Mouse (Mus musculus): ENCODE results near the gene Olah.
"Not testable (repeated sequence)": the region's sequence is repeated elsewhere in the genome, so short reads cannot be mapped to it uniquely, and the experiment has no call there.

The Olah gene

GRCm38 (mm10) chr2:3397110-3397509 is at the start of gene Olah:
TSS of gene Olah (minus strand) at chr2:3397210.
- DNase-seq = not testable (repeated sequence)

- no peak for DNase-seq
Observed at GRCm38 (mm10) chr2:3445984-3446383, 49.0 kb upstream of the Olah start.

- DNase-seq = no peak
Observed at GRCm38 (mm10) chr2:3444206-3444605, 47.2 kb upstream of the Olah start.

- DNase-seq = no peak
Observed at GRCm38 (mm10) chr2:3437956-3438355, 40.9 kb upstream of the Olah start.

GRCm38 (mm10) chr2:3435369-3436061 is 38.5 kb upstream of the Olah start:
- no peak for DNase-seq

GRCm38 (mm10) chr2:3430956-3431355 is 33.9 kb upstream of the Olah start:
- no peak for DNase-seq

GRCm38 (mm10) chr2:3424579-3424910 is 27.5 kb upstream of the Olah start:
- peak; percentile 13 for DNase-seq

GRCm38 (mm10) chr2:3423841-3424578 is 27.0 kb upstream of the Olah start, which contains the start of gene Dclre1c:
TSS of gene Dclre1c (plus strand) at chr2:3424131.
- peak; percentile 84 for DNase-seq

- no peak for DNase-seq
Observed at GRCm38 (mm10) chr2:3422548-3422947, 25.5 kb upstream of the Olah start, which contains the start of gene Meig1. TSS of gene Meig1 (minus strand) at chr2:3422648.

- no peak for DNase-seq
Observed at GRCm38 (mm10) chr2:3420157-3420556, 23.1 kb upstream of the Olah start.

GRCm38 (mm10) chr2:3418883-3419431 is 21.9 kb upstream of the Olah start:
- peak; percentile 88 for DNase-seq

GRCm38 (mm10) chr2:3415676-3416075 is 18.7 kb upstream of the Olah start:
- no peak for DNase-seq

- no peak for DNase-seq
Observed at GRCm38 (mm10) chr2:3414241-3414640, 17.2 kb upstream of the Olah start.

GRCm38 (mm10) chr2:3407756-3408155 is 10.7 kb upstream of the Olah start:
- DNase-seq = no peak

- no peak for DNase-seq
Observed at GRCm38 (mm10) chr2:3405981-3406380, 9.0 kb upstream of the Olah start.

GRCm38 (mm10) chr2:3391945-3392344 is 5.1 kb downstream of the Olah start:
- no peak for DNase-seq

GRCm38 (mm10) chr2:3387105-3387860 is 9.7 kb downstream of the Olah start:
- no peak for DNase-seq

- DNase-seq = no peak
Observed at GRCm38 (mm10) chr2:3365127-3365526, 31.9 kb downstream of the Olah start.

GRCm38 (mm10) chr2:3361067-3361466 is 35.9 kb downstream of the Olah start:
- no peak for DNase-seq

GRCm38 (mm10) chr2:3357887-3358286 is 39.1 kb downstream of the Olah start:
- DNase-seq = no peak

GRCm38 (mm10) chr2:3356311-3356710 is 40.7 kb downstream of the Olah start:
- no peak for DNase-seq

GRCm38 (mm10) chr2:3355793-3356192 is 41.2 kb downstream of the Olah start:
- no peak for DNase-seq

- DNase-seq = no peak
Observed at GRCm38 (mm10) chr2:3353160-3353559, 43.9 kb downstream of the Olah start.
